Mouse (Mus musculus): ENCODE results near the gene Mcm10.

GRCm38 (mm10) chr2:5016922-5017321 lies 4.3 kb upstream of the Mcm10 start:
- TF ChIP-seq GATA1 (IDR thresholded peaks at IDR 0.05; ENCODE audit: borderline replicate concordance, low read length) (no peak), CTCF (IDR thresholded peaks at IDR 0.05; ENCODE audit: low read depth, low read length) (no peak), GATA2 (IDR thresholded peaks at IDR 0.05; ENCODE audit: borderline replicate concordance, low read depth, low read length) (no peak), TAL1 (conservative IDR thresholded peaks at IDR 0.05; ENCODE audit: low read depth, low read length) (no peak), POLR2AphosphoS5 (IDR thresholded peaks at IDR 0.05; ENCODE audit: insufficient replicate concordance, low read depth, low read length) (no peak)

All from G1E (cell line).